Comparison of ENCODE assay signal across 10 mouse cellular contexts in the genomic region with DNA sequence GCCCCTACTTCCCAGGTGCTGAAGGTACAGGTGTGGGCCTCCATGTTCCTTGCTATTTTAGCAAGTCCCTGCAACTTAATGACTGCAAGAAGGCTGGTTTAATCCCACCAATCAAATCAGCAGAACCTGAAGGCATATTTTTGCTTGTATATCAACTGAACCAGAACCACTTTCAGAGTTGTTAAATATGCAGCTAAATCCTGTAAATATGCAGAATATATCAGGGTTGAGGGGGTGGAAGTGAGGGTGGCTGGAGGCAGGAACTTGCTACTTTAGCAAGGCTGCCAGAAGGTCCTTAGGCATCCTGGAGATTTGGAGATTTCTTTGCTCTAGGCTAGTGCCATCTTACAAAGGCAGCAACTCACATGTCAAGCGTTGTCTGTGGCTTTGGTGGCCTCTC. TPM values are rescaled to one million over a fixed set of nuclear protein-coding genes. Genes with fewer than 3 reads are reported as not detected.
DNase-seq lines count a peak whose midpoint lies in the region; ATAC-seq and TF ChIP-seq lines count a peak whose summit lies in the region.
"Had no signal": no experiment of that assay in that cellular context is flagged by ENCODE, and none has a peak within 500 bp of the region (broad histone marks: within the 10 kb centered on the region; RNA-seq: fewer than 3 reads in every experiment).

No protein-coding gene starts in this region.

- TF ChIP-seq EP300 in stomach, postnatal 0 days (optimal IDR thresholded peaks at IDR 0.05) = no peak

- H3K36me3 ChIP-seq in hindbrain, embryonic 11.5 days (ENCODE audit: control insufficient read depth, insufficient read depth, low read length) = no peaks in the 10 kb centered on the region
- H3K36me3 ChIP-seq in hindbrain, embryonic 10.5 days = peaks cover 38% of the 10 kb centered on the region
- peaks cover 30% of the 10 kb centered on the region for H3K36me3 ChIP-seq in stomach, embryonic 14.5 days (ENCODE audit: control insufficient read depth, insufficient read depth, low read length)
- H3K36me3 ChIP-seq in stomach, postnatal 0 days (ENCODE audit: control insufficient read depth, insufficient read depth, low read length) = peaks cover 7% of the 10 kb centered on the region
- H3K36me3 ChIP-seq in liver, embryonic 13.5 days = peaks cover 40% of the 10 kb centered on the region

- WGBS in hindbrain, embryonic 11.5 days = 85% methylated on average over 1 of the region's 1 CpGs
- 86% methylated on average over 1 of the region's 1 CpGs for WGBS in hindbrain, embryonic 10.5 days
- WGBS in stomach, embryonic 14.5 days = 65% methylated on average over 1 of the region's 1 CpGs
- 52% methylated on average over 1 of the region's 1 CpGs for WGBS in stomach, postnatal 0 days
- whole genome bisulfite sequencing in liver, embryonic 13.5 days (ENCODE audit: insufficient replicate concordance) = 59% methylated on average over 1 of the region's 1 CpGs

- H3K4me2 ChIP-seq in hindbrain, embryonic 11.5 days (replicated peaks; ENCODE audit: low read depth, low read length) = no peak overlapping the region
- peak overlapping the region; percentile 80; the same call in 1 of the 2 replicates for H3K4me2 ChIP-seq in stomach, embryonic 14.5 days (replicated peaks; ENCODE audit: low read depth, low read length)
- no peak overlapping the region for H3K4me2 ChIP-seq in stomach, postnatal 0 days (replicated peaks; ENCODE audit: low read depth)
- peak overlapping the region; percentile 92 for H3K4me2 ChIP-seq in liver, embryonic 13.5 days

- no peak for ATAC-seq in hindbrain, embryonic 11.5 days (ENCODE audit: low FRiP score)
- ATAC-seq in stomach, embryonic 14.5 days (ENCODE audit: insufficient number of reproducible peaks, insufficient read depth, low FRiP score, low read depth) = no peak
- no peak for ATAC-seq in stomach, postnatal 0 days (ENCODE audit: low FRiP score, low TSS enrichment)
- ATAC-seq in liver, embryonic 13.5 days (ENCODE audit: low read depth) = no peak
- ATAC-seq: activated CD4-positive, CD25-positive, alpha-beta regulatory T cell, adult 4 months had no signal

- no peak overlapping the region for H3K27ac ChIP-seq in hindbrain, embryonic 11.5 days (ENCODE audit: low read depth, low read length)
- H3K27ac ChIP-seq in hindbrain, embryonic 10.5 days = no peak overlapping the region
- no peak overlapping the region for H3K27ac ChIP-seq in stomach, embryonic 14.5 days (ENCODE audit: low read length)
- no peak overlapping the region for H3K27ac ChIP-seq in stomach, postnatal 0 days (replicated peaks)
- peak overlapping the region; percentile 48; the same call in 1 of the 2 replicates for H3K27ac ChIP-seq in liver, embryonic 13.5 days

- no peaks in the 10 kb centered on the region for H3K27me3 ChIP-seq in hindbrain, embryonic 11.5 days (ENCODE audit: control insufficient read depth, insufficient read depth, low read length)
- no peaks in the 10 kb centered on the region; the same call in 1 of the 2 replicates for H3K27me3 ChIP-seq in hindbrain, embryonic 10.5 days (ENCODE audit: insufficient read depth, poor library complexity, severe bottlenecking)
- H3K27me3 ChIP-seq in stomach, embryonic 14.5 days (ENCODE audit: control insufficient read depth, insufficient read depth, low read length) = no peaks in the 10 kb centered on the region
- no peaks in the 10 kb centered on the region for H3K27me3 ChIP-seq in stomach, postnatal 0 days (ENCODE audit: control insufficient read depth, insufficient read depth, low read length)
- no peaks in the 10 kb centered on the region for H3K27me3 ChIP-seq in liver, embryonic 13.5 days

- TF ChIP-seq CTCF in stomach, postnatal 0 days (IDR thresholded peaks at IDR 0.05; ENCODE audit: low read depth) = no peak

- H3K4me3 ChIP-seq in hindbrain, embryonic 11.5 days (ENCODE audit: low read depth, low read length) = no peak overlapping the region
- no peak overlapping the region for H3K4me3 ChIP-seq in hindbrain, embryonic 10.5 days
- H3K4me3 ChIP-seq in stomach, embryonic 14.5 days (ENCODE audit: low read depth, low read length) = no peak overlapping the region
- no peak overlapping the region for H3K4me3 ChIP-seq in stomach, postnatal 0 days (ENCODE audit: low read depth, low read length)
- no peak overlapping the region for H3K4me3 ChIP-seq in liver, embryonic 13.5 days (replicated peaks)

- H3K9ac ChIP-seq in hindbrain, embryonic 11.5 days (ENCODE audit: low read depth, low read length) = 0 out of 2 replicates have a peak overlapping the region, but pooled peaks have one; percentile 4
- no peak overlapping the region for H3K9ac ChIP-seq in stomach, embryonic 14.5 days (replicated peaks; ENCODE audit: low read depth, low read length)
- no peak overlapping the region for H3K9ac ChIP-seq in stomach, postnatal 0 days (ENCODE audit: low read length)
- H3K9ac ChIP-seq in liver, embryonic 13.5 days = peak overlapping the region; percentile 89; the same call in 1 of the 2 replicates

- peaks cover 5% of the 10 kb centered on the region for H3K4me1 ChIP-seq in hindbrain, embryonic 11.5 days (replicated peaks; ENCODE audit: control insufficient read depth, insufficient read depth, low read length)
- H3K4me1 ChIP-seq in hindbrain, embryonic 10.5 days (replicated peaks) = peaks cover 33% of the 10 kb centered on the region
- H3K4me1 ChIP-seq in stomach, embryonic 14.5 days (ENCODE audit: control insufficient read depth, insufficient read depth, low read length) = peaks cover 7% of the 10 kb centered on the region; the same call in 1 of the 2 replicates
- peaks cover 6% of the 10 kb centered on the region; the same call in 1 of the 2 replicates for H3K4me1 ChIP-seq in stomach, postnatal 0 days (replicated peaks; ENCODE audit: control insufficient read depth, insufficient read depth)
- H3K4me1 ChIP-seq in liver, embryonic 13.5 days (replicated peaks) = peaks cover 41% of the 10 kb centered on the region

- no peak for DNase-seq in hindbrain, embryonic 11.5 days (ENCODE audit: low spot score)
- no peak for DNase-seq in hindbrain, embryonic 10.5 days (ENCODE audit: low spot score)
- DNase-seq in stomach, postnatal 0 days (ENCODE audit: low spot score) = no peak
- DNase-seq in liver, embryonic 13.5 days = no peak
- no peak for DNase-seq in cerebellum, postnatal 14 days
- no peak for DNase-seq in right cerebral cortex, postnatal 36 days (ENCODE audit: low spot score in 2 of 2)
- DNase-seq in ovary, postnatal 14 days (ENCODE audit: low spot score) = no peak
- DNase-seq: kidney, postnatal 10 days had no signal

- no peaks in the 10 kb centered on the region for H3K9me3 ChIP-seq in hindbrain, embryonic 11.5 days (ENCODE audit: control insufficient read depth, low read length)
- no peaks in the 10 kb centered on the region for H3K9me3 ChIP-seq in hindbrain, embryonic 10.5 days
- H3K9me3 ChIP-seq in stomach, embryonic 14.5 days (ENCODE audit: control insufficient read depth, low read depth, low read length) = no peaks in the 10 kb centered on the region
- H3K9me3 ChIP-seq in stomach, postnatal 0 days (ENCODE audit: control insufficient read depth, low read length) = no peaks in the 10 kb centered on the region
- H3K9me3 ChIP-seq in liver, embryonic 13.5 days (replicated peaks) = no peaks in the 10 kb centered on the region

RNA-seq across cellular contexts. Expression of a gene that starts 10.9 kb away (rescaled TPM):
- polyA plus RNA-seq in hindbrain, embryonic 11.5 days (2014; fragmentation: Nextera tagmentation; extraction: Ambion mirVana) = 215 and 217 TPM in 2 replicates
- 189 and 220 TPM in 2 replicates for polyA plus RNA-seq in hindbrain, embryonic 10.5 days (2016; fragmentation: Nextera tagmentation; extraction: Ambion mirVana)
- polyA plus RNA-seq in stomach, embryonic 14.5 days (2014; fragmentation: Nextera tagmentation; extraction: Ambion mirVana) = 216 and 220 TPM in 2 replicates
- polyA plus RNA-seq in stomach, postnatal 0 days (2015; fragmentation: Nextera tagmentation; extraction: Ambion mirVana) = 224 and 230 TPM in 2 replicates
- 156 and 162 TPM in 2 replicates for polyA plus RNA-seq in liver, embryonic 13.5 days (2015; fragmentation: Nextera tagmentation; extraction: Ambion mirVana)

RNA-seq across cellular contexts. Expression of a gene that starts 11.0 kb away (rescaled TPM):
- polyA plus RNA-seq in hindbrain, embryonic 11.5 days (2014; fragmentation: Nextera tagmentation; extraction: Ambion mirVana) = 46.0 and 49.3 TPM in 2 replicates
- polyA plus RNA-seq in hindbrain, embryonic 10.5 days (2016; fragmentation: Nextera tagmentation; extraction: Ambion mirVana) = 55.9 and 56.8 TPM in 2 replicates
- 30.3 and 37.0 TPM in 2 replicates for polyA plus RNA-seq in stomach, embryonic 14.5 days (2014; fragmentation: Nextera tagmentation; extraction: Ambion mirVana)
- polyA plus RNA-seq in stomach, postnatal 0 days (2015; fragmentation: Nextera tagmentation; extraction: Ambion mirVana) = 16.4 and 18.4 TPM in 2 replicates
- 17.5 and 21.0 TPM in 2 replicates for polyA plus RNA-seq in liver, embryonic 13.5 days (2015; fragmentation: Nextera tagmentation; extraction: Ambion mirVana)

RNA-seq across cellular contexts. Expression of a gene that starts 24.7 kb away (rescaled TPM):
- polyA plus RNA-seq in hindbrain, embryonic 11.5 days (2014; fragmentation: Nextera tagmentation; extraction: Ambion mirVana) = 78.8 and 90.2 TPM in 2 replicates
- 129 and 141 TPM in 2 replicates for polyA plus RNA-seq in hindbrain, embryonic 10.5 days (2016; fragmentation: Nextera tagmentation; extraction: Ambion mirVana)
- 71.0 and 75.1 TPM in 2 replicates for polyA plus RNA-seq in stomach, embryonic 14.5 days (2014; fragmentation: Nextera tagmentation; extraction: Ambion mirVana)
- 31.0 and 33.7 TPM in 2 replicates for polyA plus RNA-seq in stomach, postnatal 0 days (2015; fragmentation: Nextera tagmentation; extraction: Ambion mirVana)
- 54.9 and 68.3 TPM in 2 replicates for polyA plus RNA-seq in liver, embryonic 13.5 days (2015; fragmentation: Nextera tagmentation; extraction: Ambion mirVana)

RNA-seq across cellular contexts. Expression of a gene that starts 29.9 kb away (rescaled TPM):
- 15.1 and 21.2 TPM in 2 replicates for polyA plus RNA-seq in hindbrain, embryonic 11.5 days (2014; fragmentation: Nextera tagmentation; extraction: Ambion mirVana)
- 2.4 and 9.6 TPM in 2 replicates for polyA plus RNA-seq in hindbrain, embryonic 10.5 days (2016; fragmentation: Nextera tagmentation; extraction: Ambion mirVana)
- 10.8 and 12.9 TPM in 2 replicates for polyA plus RNA-seq in stomach, embryonic 14.5 days (2014; fragmentation: Nextera tagmentation; extraction: Ambion mirVana)
- polyA plus RNA-seq in stomach, postnatal 0 days (2015; fragmentation: Nextera tagmentation; extraction: Ambion mirVana) = 19.4 and 20.7 TPM in 2 replicates
- polyA plus RNA-seq in liver, embryonic 13.5 days (2015; fragmentation: Nextera tagmentation; extraction: Ambion mirVana) = 3.0 and 4.4 TPM in 2 replicates

Comparison
In these comparisons a context has a peak if more than half of its experiments do, and no peak if none do; other contexts are left out.
1. H3K4me2 ChIP-seq: peak in stomach, embryonic 14.5 days (single experiment) and liver, embryonic 13.5 days (single experiment); none in hindbrain, embryonic 11.5 days (single experiment) and stomach, postnatal 0 days (single experiment).
2. H3K9ac ChIP-seq: peak in hindbrain, embryonic 11.5 days (single experiment) and liver, embryonic 13.5 days (single experiment); none in stomach, embryonic 14.5 days (single experiment) and stomach, postnatal 0 days (single experiment).